8 mouse cellular contexts compared by ENCODE assay signal in genomic region chr10:128583644-128584043, GRCm38 (mm10). TPM values are rescaled to one million over a fixed set of nuclear protein-coding genes. Genes with fewer than 3 reads are reported as not detected.
DNase-seq lines count a peak whose midpoint lies in the region; ATAC-seq and TF ChIP-seq lines count a peak whose summit lies in the region.
"Had no signal": no experiment of that assay in that cellular context is flagged by ENCODE, and none has a peak within 500 bp of the region (broad histone marks: within the 10 kb centered on the region; RNA-seq: fewer than 3 reads in every experiment).

No protein-coding gene starts in this region.

- in situ Hi-C loops in ES-E14 (cut with MboI; ENCODE audit: low sequenced_read_pairs in 2 of 2, unreplicated experiment in 2 of 2): no loop called here

- H3K4me3 ChIP-seq in ES-E14 (ENCODE audit: insufficient read depth in 1 of 2, low read depth in 1 of 2, low read length in 2 of 2, poor library complexity in 1 of 2, severe bottlenecking in 1 of 2) (peak overlapping the region; percentile 13 to 66; a peak in 3 of 4 replicates), myocyte (no peak overlapping the region)
- no peak overlapping the region for H3K4me3 ChIP-seq in forebrain, postnatal 0 days (ENCODE audit: low read depth, low read length)

- peaks cover 6 to 36% of the 10 kb centered on the region in 2 experiments; a peak in 3 of 4 replicates for H3K4me1 ChIP-seq in ES-E14 (ENCODE audit: control insufficient read depth in 2 of 2, insufficient read depth in 2 of 2, low read length in 2 of 2, poor library complexity in 1 of 2)
- no peaks in the 10 kb centered on the region for H3K4me1 ChIP-seq in forebrain, postnatal 0 days (ENCODE audit: insufficient read depth)

- no peak for ATAC-seq in forebrain, postnatal 0 days

- H3ac ChIP-seq in myocyte (ENCODE audit: control insufficient read depth, insufficient read length): no peak overlapping the region

- H3K27ac ChIP-seq in ES-E14 (ENCODE audit: insufficient read depth, low read depth, low read length, poor library complexity, severe bottlenecking): 0 out of 2 replicates have a peak overlapping the region, but pooled peaks have one; percentile 32
- H3K27ac ChIP-seq in forebrain, postnatal 0 days (ENCODE audit: low read depth, low read length): no peak overlapping the region
- H3K27ac ChIP-seq: macrophage had no signal

- no peak for TF ChIP-seq CTCF in forebrain, postnatal 0 days (IDR thresholded peaks at IDR 0.05; ENCODE audit: low read depth)

- H3K9ac ChIP-seq in ES-E14 (ENCODE audit: insufficient read depth, low read depth, low read length, poor library complexity, severe bottlenecking): no peak overlapping the region; the same call in 1 of the 2 replicates
- H3K9ac ChIP-seq in forebrain, postnatal 0 days: no peak overlapping the region

- peak; percentile 10 for TF ChIP-seq POLR2A in myocyte (IDR thresholded peaks at IDR 0.05; ENCODE audit: insufficient read length, low read depth)

- 31% methylated on average over 7 of the region's 7 CpGs for WGBS in forebrain, postnatal 0 days

- H3K4me2 ChIP-seq in myocyte (ENCODE audit: low read depth): peak overlapping the region; percentile 49
- no peak overlapping the region for H3K4me2 ChIP-seq in forebrain, postnatal 0 days (ENCODE audit: low read depth)

- no peaks in the 10 kb centered on the region for H3K27me3 ChIP-seq in myocyte (ENCODE audit: control insufficient read depth, insufficient read depth, insufficient read length)
- peaks cover 9% of the 10 kb centered on the region for H3K27me3 ChIP-seq in forebrain, postnatal 0 days (ENCODE audit: insufficient read depth, low read length)

- peaks cover 15% of the 10 kb centered on the region for H3K36me3 ChIP-seq in ES-E14 (ENCODE audit: control insufficient read depth, insufficient read depth, low read length, poor library complexity, severe bottlenecking)
- H3K36me3 ChIP-seq in myocyte (ENCODE audit: control insufficient read depth, insufficient read depth): no peaks in the 10 kb centered on the region
- H3K36me3 ChIP-seq in forebrain, postnatal 0 days (ENCODE audit: insufficient read depth): no peaks in the 10 kb centered on the region

- peaks cover 3% of the 10 kb centered on the region for H3K79me2 ChIP-seq in myocyte (ENCODE audit: control insufficient read depth, insufficient read depth)

- no peak for DNase-seq in ES-E14 (ENCODE audit: low read depth, low spot score)
- peak; percentile 36 to 50 for DNase-seq in adrenal gland, adult 18-20 months (ENCODE audit: low spot score in 2 of 2)
- DNase-seq in gastrocnemius, postnatal 10 days: peak; percentile 53
- peak; percentile 85 for DNase-seq in kidney, adult 18-20 months
- DNase-seq in right cerebral cortex, postnatal 14 days: no peak
- DNase-seq in forebrain, postnatal 0 days: no peak

- no peaks in the 10 kb centered on the region for H3K9me3 ChIP-seq in ES-E14 (ENCODE audit: control insufficient read depth, insufficient read depth, low read depth, low read length)
- no peaks in the 10 kb centered on the region for H3K9me3 ChIP-seq in forebrain, postnatal 0 days (ENCODE audit: low read length)

TF ChIP-seq in ES-E14, 5 proteins besides CTCF, POLR2A, EP300 and RAD21:
- TF ChIP-seq CHD2 (IDR thresholded peaks at IDR 0.05; ENCODE audit: low read depth, low read length): no peak
- TF ChIP-seq ZC3H11A (IDR thresholded peaks at IDR 0.05; ENCODE audit: borderline replicate concordance, low read depth, low read length): no peak
- TF ChIP-seq HCFC1 (IDR thresholded peaks at IDR 0.05; ENCODE audit: borderline replicate concordance, insufficient read depth, low read length): no peak
- TF ChIP-seq ZNF384 (IDR thresholded peaks at IDR 0.05; ENCODE audit: low read depth, low read length): no peak
TF ChIP-seq in ES-E14: peak in this region for 0.

TF ChIP-seq in myocyte, 11 proteins besides CTCF, POLR2A, EP300 and RAD21:
- TF ChIP-seq POLR2AphosphoS2 (IDR thresholded peaks at IDR 0.05; ENCODE audit: insufficient read length, low read depth): peak; percentile 17
- no peak for TF ChIP-seq SRF (IDR thresholded peaks at IDR 0.05; ENCODE audit: control insufficient read depth, insufficient read length, low read depth)
- TF ChIP-seq MYOG (IDR thresholded peaks at IDR 0.05; ENCODE audit: control insufficient read depth in 1 of 3, insufficient read depth in 1 of 3, insufficient read length in 2 of 3, low read depth in 2 of 3): peak in 1 of 3 experiments; percentile 49

RNA-seq across cellular contexts. Expression of gene Erbb3, which starts 5.8 kb away (rescaled TPM):
- total RNA-seq in ES-E14 (2012; rRNA removed): 24.9 and 30.3 TPM in 2 replicates
- total RNA-seq in adrenal gland, adult 18-20 months (2021): 1 to 10 TPM; 2.6 to 4.0 TPM
- 1 to 10 TPM; 7.7 to 9.0 TPM for total RNA-seq in gastrocnemius, postnatal 10 days (2021)
- polyA plus RNA-seq in myocyte (2012; fragmentation: generic; extraction: Trizol): 23.3 TPM
- 1.3 and 1.4 TPM in 2 replicates for total RNA-seq in forebrain, postnatal 0 days (2014; rRNA removed)
- 0.41 and 0.68 TPM in 2 replicates for polyA plus RNA-seq in forebrain, postnatal 0 days (2015; fragmentation: Nextera tagmentation; extraction: Ambion mirVana)

RNA-seq across cellular contexts. Expression of gene Pa2g4, which starts 17.9 kb away (rescaled TPM):
- 127 and 170 TPM in 2 replicates for total RNA-seq in ES-E14 (2012; rRNA removed)
- 10 to 100 TPM; 72.6 to 85.2 TPM for total RNA-seq in adrenal gland, adult 18-20 months (2021)
- total RNA-seq in gastrocnemius, postnatal 10 days (2021): 10 to 100 TPM; 65.8 to 72.9 TPM
- 127 TPM for polyA plus RNA-seq in myocyte (2012; fragmentation: generic; extraction: Trizol)
- 119 and 122 TPM in 2 replicates for total RNA-seq in forebrain, postnatal 0 days (2014; rRNA removed)
- 128 and 135 TPM in 2 replicates for polyA plus RNA-seq in forebrain, postnatal 0 days (2015; fragmentation: Nextera tagmentation; extraction: Ambion mirVana)

RNA-seq across cellular contexts. Expression of gene Rpl41, which starts 34.5 kb away (rescaled TPM):
- 5,552 and 6,346 TPM in 2 replicates for total RNA-seq in ES-E14 (2012; rRNA removed)
- 1,000 to 10,000 TPM; 2,692 to 2,714 TPM for total RNA-seq in adrenal gland, adult 18-20 months (2021)
- 1,000 to 10,000 TPM; 1,962 to 2,082 TPM for total RNA-seq in gastrocnemius, postnatal 10 days (2021)
- polyA plus RNA-seq in myocyte (2012; fragmentation: generic; extraction: Trizol): 12,553 TPM
- 877 and 1,605 TPM in 2 replicates for total RNA-seq in forebrain, postnatal 0 days (2014; rRNA removed)
- polyA plus RNA-seq in forebrain, postnatal 0 days (2015; fragmentation: Nextera tagmentation; extraction: Ambion mirVana): 2,439 and 3,234 TPM in 2 replicates

RNA-seq across cellular contexts. Expression of gene Zc3h10, which starts 36.1 kb away (rescaled TPM):
- total RNA-seq in ES-E14 (2012; rRNA removed): 18.8 and 19.5 TPM in 2 replicates
- total RNA-seq in adrenal gland, adult 18-20 months (2021): 10 to 100 TPM; 14.5 TPM
- total RNA-seq in gastrocnemius, postnatal 10 days (2021): 1 to 10 TPM; 5.2 to 6.3 TPM
- polyA plus RNA-seq in myocyte (2012; fragmentation: generic; extraction: Trizol): 13.8 TPM
- 15.0 and 20.6 TPM in 2 replicates for total RNA-seq in forebrain, postnatal 0 days (2014; rRNA removed)
- 12.7 and 12.8 TPM in 2 replicates for polyA plus RNA-seq in forebrain, postnatal 0 days (2015; fragmentation: Nextera tagmentation; extraction: Ambion mirVana)

RNA-seq across cellular contexts. Expression of gene Rps26, which starts 42.9 kb away (rescaled TPM):
- total RNA-seq in ES-E14 (2012; rRNA removed): 1,660 and 1,982 TPM in 2 replicates
- total RNA-seq in adrenal gland, adult 18-20 months (2021): 100 to 1,000 TPM; 564 to 729 TPM
- 100 to 1,000 TPM; 637 to 651 TPM for total RNA-seq in gastrocnemius, postnatal 10 days (2021)
- polyA plus RNA-seq in myocyte (2012; fragmentation: generic; extraction: Trizol): 1,658 TPM
- 859 and 1,363 TPM in 2 replicates for total RNA-seq in forebrain, postnatal 0 days (2014; rRNA removed)
- 436 and 640 TPM in 2 replicates for polyA plus RNA-seq in forebrain, postnatal 0 days (2015; fragmentation: Nextera tagmentation; extraction: Ambion mirVana)

Comparison
In these comparisons a context has a peak if more than half of its experiments do, and no peak if none do; other contexts are left out.
1. DNase-seq: peak in adrenal gland, adult 18-20 months (2 of 2), gastrocnemius, postnatal 10 days (single experiment) and kidney, adult 18-20 months (single experiment); none in ES-E14 (single experiment), right cerebral cortex, postnatal 14 days (single experiment) and forebrain, postnatal 0 days (single experiment).
2. H3K4me3 ChIP-seq: peak in ES-E14 (2 of 2); none in myocyte (single experiment) and forebrain, postnatal 0 days (single experiment).